Mouse (Mus musculus): ENCODE measurements around the gene Mlycd. TPM values are rescaled to one million over a fixed set of nuclear protein-coding genes. Genes with fewer than 3 reads are reported as not detected.

The Mlycd gene
- 96.9 and 121 TPM in 2 replicates for polyA plus RNA-seq (2015; fragmentation: Nextera tagmentation; extraction: Ambion mirVana)

GRCm38 (mm10) chr8:119394524-119395026, at the start of gene Mlycd:
Gene Mlycd, plus strand, starts transcription at chr8:119394878.

GRCm38 (mm10) chr8:119433582-119434174, 39.0 kb downstream of the Mlycd start, which contains the start of gene Osgin1:
Gene Osgin1, plus strand, starts transcription at chr8:119434124.

GRCm38 (mm10) chr8:119446211-119446989, 51.7 kb downstream of the Mlycd start, which contains the start of gene Necab2:
Gene Necab2, plus strand, starts transcription at chr8:119446719.

Other genes starting within 250 kb of the Mlycd start
- gene Hsbp1, start 50.4 kb upstream of the Mlycd start, polyA plus RNA-seq (2015; fragmentation: Nextera tagmentation; extraction: Ambion mirVana), result 242 and 258 TPM in 2 replicates
- gene Osgin1, start 39.2 kb downstream of the Mlycd start, polyA plus RNA-seq (2015; fragmentation: Nextera tagmentation; extraction: Ambion mirVana), result 1.8 and 2.1 TPM in 2 replicates
- 0.23 and 0.26 TPM in 2 replicates for gene Necab2, start 51.8 kb downstream of the Mlycd start, polyA plus RNA-seq (2015; fragmentation: Nextera tagmentation; extraction: Ambion mirVana)
- gene Slc38a8, start 106.8 kb downstream of the Mlycd start, polyA plus RNA-seq (2015; fragmentation: Nextera tagmentation; extraction: Ambion mirVana), result not detected in 2 replicates
- 39.1 and 41.9 TPM in 2 replicates for gene Mbtps1, start 163.9 kb downstream of the Mlycd start, polyA plus RNA-seq (2015; fragmentation: Nextera tagmentation; extraction: Ambion mirVana)
- 15.5 and 16.9 TPM in 2 replicates for gene Hsdl1, start 180.3 kb downstream of the Mlycd start, polyA plus RNA-seq (2015; fragmentation: Nextera tagmentation; extraction: Ambion mirVana)
- gene Dnaaf1, start 180.4 kb downstream of the Mlycd start, polyA plus RNA-seq (2015; fragmentation: Nextera tagmentation; extraction: Ambion mirVana), result not detected in 2 replicates
- gene Taf1c, start 210.3 kb downstream of the Mlycd start, polyA plus RNA-seq (2015; fragmentation: Nextera tagmentation; extraction: Ambion mirVana), result 3.5 and 3.6 TPM in 2 replicates
- not detected in 2 replicates for gene Adad2, start 217.9 kb downstream of the Mlycd start, polyA plus RNA-seq (2015; fragmentation: Nextera tagmentation; extraction: Ambion mirVana)
- gene Kcng4, start 240.8 kb downstream of the Mlycd start, polyA plus RNA-seq (2015; fragmentation: Nextera tagmentation; extraction: Ambion mirVana), result 0.21 and 0.37 TPM in 2 replicates